Mouse (Mus musculus): ENCODE measurements at regions not wholly inside any gene's neighbourhood (a gene's known extent, or its start where the extent isn't known, plus 50 kb on each side); places are given as distances from the start of the nearest gene placed in this dataset.
A peak's percentile ranks its signal among the peaks of the same experiment; 100 is the strongest.

- Histone ChIP-seq H3K9ac (no peak overlapping the region), H3K4me2 (no peak overlapping the region), H3K4me1 (no peaks in the 10 kb centered on the region), H3K27me3 (no peaks in the 10 kb centered on the region), H3K27ac (no peak overlapping the region), H3K9me3 (no peaks in the 10 kb centered on the region), H3K36me3 (no peaks in the 10 kb centered on the region), H3K4me3 (no peak overlapping the region)
- ATAC-seq (ENCODE audit: borderline replicate concordance, extremely low read depth, low FRiP score, low TSS enrichment): peak; percentile 78; the same call in 1 of the 2 replicates
- WGBS: 56% methylated on average over 2 of the region's 2 CpGs
Measured at GRCm38 (mm10) chr12:8099114-8099513, 108.8 kb upstream of the Ldah start.

GRCm38 (mm10) chr12:8099821-8100220 lies 108.1 kb upstream of the Ldah start:
- Histone ChIP-seq H3K4me2 (no peak overlapping the region), H3K27ac (no peak overlapping the region), H3K36me3 (no peaks in the 10 kb centered on the region), H3K9me3 (no peaks in the 10 kb centered on the region), H3K27me3 (no peaks in the 10 kb centered on the region), H3K4me1 (no peaks in the 10 kb centered on the region), H3K4me3 (no peak overlapping the region), H3K9ac (no peak overlapping the region)
- 38% methylated on average over 2 of the region's 2 CpGs for WGBS
- ATAC-seq (ENCODE audit: borderline replicate concordance, extremely low read depth, low FRiP score, low TSS enrichment): no peak

GRCm38 (mm10) chr12:8101837-8102236 lies 106.1 kb upstream of the Ldah start:
- Histone ChIP-seq H3K4me2 (no peak overlapping the region), H3K9ac (no peak overlapping the region), H3K27ac (no peak overlapping the region), H3K36me3 (no peaks in the 10 kb centered on the region), H3K4me1 (peaks cover 2% of the 10 kb centered on the region; the same call in 1 of the 2 replicates), H3K27me3 (no peaks in the 10 kb centered on the region), H3K9me3 (no peaks in the 10 kb centered on the region), H3K4me3 (no peak overlapping the region)
- no peak for ATAC-seq (ENCODE audit: borderline replicate concordance, extremely low read depth, low FRiP score, low TSS enrichment)
- WGBS: 55% methylated on average over 8 of the region's 8 CpGs

- Histone ChIP-seq H3K9me3 (no peaks in the 10 kb centered on the region), H3K4me2 (no peak overlapping the region), H3K36me3 (no peaks in the 10 kb centered on the region), H3K4me1 (peaks cover 10% of the 10 kb centered on the region; the same call in 1 of the 2 replicates), H3K27me3 (no peaks in the 10 kb centered on the region), H3K9ac (no peak overlapping the region), H3K27ac (no peak overlapping the region), H3K4me3 (no peak overlapping the region)
- WGBS: 74% methylated on average over 9 of the region's 9 CpGs
- no peak for ATAC-seq (ENCODE audit: borderline replicate concordance, extremely low read depth, low FRiP score, low TSS enrichment)
Measured at GRCm38 (mm10) chr12:8103259-8103658, 104.6 kb upstream of the Ldah start.

GRCm38 (mm10) chr12:8107137-8107536 lies 100.8 kb upstream of the Ldah start:
- no peak overlapping the region for H3K4me3 ChIP-seq
- H3K27me3 ChIP-seq: no peaks in the 10 kb centered on the region
- peak; percentile 70; the same call in 1 of the 2 replicates for ATAC-seq (ENCODE audit: borderline replicate concordance, extremely low read depth, low FRiP score, low TSS enrichment)
- no peak overlapping the region for H3K9ac ChIP-seq
- WGBS: 11% methylated on average over 4 of the region's 4 CpGs
- H3K4me1 ChIP-seq: peaks cover 10% of the 10 kb centered on the region
- no peaks in the 10 kb centered on the region for H3K36me3 ChIP-seq
- H3K27ac ChIP-seq: no peak overlapping the region
- H3K4me2 ChIP-seq: no peak overlapping the region
- H3K9me3 ChIP-seq: no peaks in the 10 kb centered on the region

GRCm38 (mm10) chr12:8109203-8109770 lies 98.6 kb upstream of the Ldah start:
- peaks cover 10% of the 10 kb centered on the region for H3K4me1 ChIP-seq
- no peak overlapping the region for H3K27ac ChIP-seq
- no peak for ATAC-seq (ENCODE audit: borderline replicate concordance, extremely low read depth, low FRiP score, low TSS enrichment)
- H3K27me3 ChIP-seq: no peaks in the 10 kb centered on the region
- H3K9me3 ChIP-seq: no peaks in the 10 kb centered on the region
- no peak overlapping the region for H3K9ac ChIP-seq
- H3K4me2 ChIP-seq: no peak overlapping the region
- H3K4me3 ChIP-seq: no peak overlapping the region
- no peaks in the 10 kb centered on the region for H3K36me3 ChIP-seq
- 46% methylated on average over 5 of the region's 5 CpGs for WGBS

- Histone ChIP-seq H3K27ac (no peak overlapping the region), H3K4me3 (no peak overlapping the region), H3K27me3 (no peaks in the 10 kb centered on the region), H3K9ac (no peak overlapping the region), H3K4me2 (no peak overlapping the region), H3K36me3 (no peaks in the 10 kb centered on the region), H3K4me1 (peaks cover 10% of the 10 kb centered on the region), H3K9me3 (no peaks in the 10 kb centered on the region)
- 74% methylated on average over 6 of the region's 6 CpGs for WGBS
- no peak for ATAC-seq (ENCODE audit: borderline replicate concordance, extremely low read depth, low FRiP score, low TSS enrichment)
Measured at GRCm38 (mm10) chr12:8109876-8110275, 98.0 kb upstream of the Ldah start.

GRCm38 (mm10) chr12:8110297-8110696 lies 97.6 kb upstream of the Ldah start:
- H3K9ac ChIP-seq: no peak overlapping the region
- WGBS: 40% methylated on average over 4 of the region's 4 CpGs
- H3K27ac ChIP-seq: no peak overlapping the region
- H3K27me3 ChIP-seq: no peaks in the 10 kb centered on the region
- peaks cover 10% of the 10 kb centered on the region for H3K4me1 ChIP-seq
- no peak overlapping the region for H3K4me2 ChIP-seq
- no peaks in the 10 kb centered on the region for H3K9me3 ChIP-seq
- no peak for ATAC-seq (ENCODE audit: borderline replicate concordance, extremely low read depth, low FRiP score, low TSS enrichment)
- no peak overlapping the region for H3K4me3 ChIP-seq
- no peaks in the 10 kb centered on the region for H3K36me3 ChIP-seq

- WGBS: 49% methylated on average over 4 of the region's 4 CpGs
- Histone ChIP-seq H3K36me3 (no peaks in the 10 kb centered on the region), H3K4me2 (no peak overlapping the region), H3K4me3 (no peak overlapping the region), H3K9ac (no peak overlapping the region), H3K27me3 (no peaks in the 10 kb centered on the region), H3K4me1 (peaks cover 10% of the 10 kb centered on the region), H3K27ac (no peak overlapping the region), H3K9me3 (no peaks in the 10 kb centered on the region)
- no peak for ATAC-seq (ENCODE audit: borderline replicate concordance, extremely low read depth, low FRiP score, low TSS enrichment)
Measured at GRCm38 (mm10) chr12:8111484-8111883, 96.4 kb upstream of the Ldah start.

- WGBS: 73% methylated on average over 1 of the region's 1 CpGs
- no peak for ATAC-seq (ENCODE audit: borderline replicate concordance, extremely low read depth, low FRiP score, low TSS enrichment)
- H3K4me2 ChIP-seq: no peak overlapping the region
Measured at GRCm38 (mm10) chr12:8155566-8155965, 52.3 kb upstream of the Ldah start.

More at GRCm38 (mm10) chr12:8155566-8155965, 52.3 kb upstream of the Ldah start:
- H3K4me1 ChIP-seq: no peaks in the 10 kb centered on the region
- no peaks in the 10 kb centered on the region for H3K27me3 ChIP-seq
- H3K9ac ChIP-seq: no peak overlapping the region
- no peaks in the 10 kb centered on the region for H3K9me3 ChIP-seq
- H3K4me3 ChIP-seq: no peak overlapping the region
- H3K27ac ChIP-seq: no peak overlapping the region
- H3K36me3 ChIP-seq: no peaks in the 10 kb centered on the region

All from lung, embryonic 15.5 days (tissue).